Mouse (Mus musculus) left cerebral cortex, postnatal 25 days (tissue): ENCODE measurements around the gene Irgc1. TPM values are rescaled to one million over a fixed set of nuclear protein-coding genes. Genes with fewer than 3 reads are reported as not detected.

ENCODE experiments used
- DNase-seq, 2 experiments: peaks; one replicate each; pipeline ENCODE4 v3.0.0; 2022; ENCODE audit warnings: low spot score in 2 of 2, mixed read lengths in 1 of 2
- intact Hi-C: fragments of 180-260 bp; cut with DNase I; formaldehyde crosslinking; loops from one replicate; pipeline ENCODE4 v1.15.1; 2025
- total RNA-seq, 2 experiments: library from RNA; stranded (reverse); gene quantifications; 2 replicates each; pipeline ENCODE4 v1.2.3; 2021

The Irgc1 gene
- total RNA-seq, 2 experiments from 2014 or later: 0.34 to 0.57 TPM

DNA sequence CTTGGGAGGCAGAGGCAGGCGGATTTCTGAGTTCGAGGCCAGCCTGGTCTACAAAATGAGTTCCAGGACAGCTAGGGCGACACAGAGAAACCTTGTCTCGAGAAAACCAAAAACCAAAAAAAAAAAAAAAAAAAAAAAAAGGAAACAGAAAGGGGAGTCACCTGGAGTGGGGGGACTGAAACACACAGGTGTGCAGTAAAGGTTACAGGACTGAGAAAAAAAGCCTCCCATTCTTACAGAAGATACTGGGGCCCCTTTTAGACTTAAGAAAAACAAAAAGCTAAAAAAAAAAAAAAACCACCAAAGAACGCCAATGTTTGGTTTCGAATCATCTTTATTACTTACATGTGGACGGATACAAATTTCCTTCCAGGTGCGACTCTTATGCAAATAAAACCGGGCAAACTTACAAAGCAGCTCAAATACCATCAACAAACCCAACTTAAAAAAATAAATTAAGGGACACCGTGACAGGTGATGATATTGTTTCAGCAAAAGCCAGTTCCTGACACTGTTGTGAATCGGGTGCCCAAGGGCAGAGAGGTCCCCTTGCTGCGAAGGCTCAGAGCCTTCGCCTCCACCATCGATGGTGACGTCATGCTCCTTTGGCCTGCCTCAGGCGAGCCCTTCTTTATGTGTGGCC, 69.2 kb downstream of the Irgc1 start:
- DNase-seq: no peak
- intact Hi-C loops: no loop called here

Other genes starting within 250 kb of the Irgc1 start
- gene Zfp111, start 240.9 kb downstream of the Irgc1 start, total RNA-seq: 10 to 100 TPM in 1 of 2 experiments, 1 to 10 TPM in 1; 8.9 to 12.6 TPM
- 10 to 100 TPM in 1 of 2 experiments, 1 to 10 TPM in 1; 7.9 to 10.5 TPM for gene Zfp109, start 214.7 kb downstream of the Irgc1 start, total RNA-seq
- gene Zfp108, start 197.5 kb downstream of the Irgc1 start, total RNA-seq: 1 to 10 TPM; 8.4 to 8.8 TPM
- gene Zfp93, start 181.9 kb downstream of the Irgc1 start, total RNA-seq: 10 to 100 TPM; 11.0 to 11.5 TPM
- gene Zfp61, start 151.1 kb downstream of the Irgc1 start, total RNA-seq: 10 to 100 TPM; 19.3 to 20.8 TPM
- 10 to 100 TPM; 13.2 to 16.9 TPM for gene Zfp94, start 135.6 kb downstream of the Irgc1 start, total RNA-seq
- not detected for gene Tescl, start 118.4 kb downstream of the Irgc1 start, total RNA-seq
- not detected for gene Lypd5, start 103.1 kb downstream of the Irgc1 start, total RNA-seq
- gene Kcnn4, start 82.0 kb downstream of the Irgc1 start, total RNA-seq: under 1 TPM in 1 of 2 experiments, not detected in 1; 0.50 TPM
- 10 to 100 TPM; 38.1 to 40.2 TPM for gene Smg9, start 52.7 kb downstream of the Irgc1 start, total RNA-seq
- gene Plaur, start 10.2 kb upstream of the Irgc1 start, total RNA-seq: under 1 TPM; 0.71 to 0.73 TPM
- 100 to 1,000 TPM; 243 to 246 TPM for gene Cadm4, start 29.7 kb upstream of the Irgc1 start, total RNA-seq
- gene Zfp428, start 54.7 kb upstream of the Irgc1 start, total RNA-seq: 10 to 100 TPM; 45.7 to 52.6 TPM
- not detected for gene AC161166.1, start 60.2 kb upstream of the Irgc1 start, total RNA-seq
- gene Irgq, start 78.4 kb upstream of the Irgc1 start, total RNA-seq: 10 to 100 TPM; 87.8 to 88.6 TPM
- not detected for gene Pinlyp, start 93.8 kb upstream of the Irgc1 start, total RNA-seq
- 10 to 100 TPM; 34.6 to 37.6 TPM for gene Xrcc1, start 94.0 kb upstream of the Irgc1 start, total RNA-seq
- gene Ethe1, start 135.2 kb upstream of the Irgc1 start, total RNA-seq: 10 to 100 TPM; 11.1 to 13.2 TPM
- 1 to 10 TPM; 6.7 TPM for gene Zfp575, start 135.3 kb upstream of the Irgc1 start, total RNA-seq
- gene Phldb3, start 158.5 kb upstream of the Irgc1 start, total RNA-seq: under 1 TPM; 0.16 to 0.27 TPM
- under 1 TPM; 0.73 to 0.92 TPM for gene Lypd3, start 184.3 kb upstream of the Irgc1 start, total RNA-seq
- gene Tex101, start 224.4 kb upstream of the Irgc1 start, total RNA-seq: not detected